Mouse (Mus musculus) neural tube, embryonic 12.5 days (tissue): ENCODE measurements at regions not wholly inside any gene's neighbourhood (a gene's known extent, or its start where the extent isn't known, plus 50 kb on each side); places are given as distances from the start of the nearest gene placed in this dataset.

ENCODE experiments used
- ATAC-seq: fragments of 200-750 bp; cut with Nextera tagmentation; 2 replicates; pipeline ENCODE4 v1.8.0; 2017; ENCODE audit warnings: low read depth, mild to moderate bottlenecking, moderate TSS enrichment, moderate library complexity; ENCODE audit not compliant: low FRiP score
- H3K27ac ChIP-seq: fragments of 300-500 bp; sonication (generic); 2 replicates; pipeline ENCODE4 v1.5.1; 2016
- H3K27me3 ChIP-seq: fragments of 300-500 bp; sonication (generic); replicated peaks from 2 replicates; pipeline ENCODE4 v1.6.1; 2016; ENCODE audit warnings: mild to moderate bottlenecking
- H3K36me3 ChIP-seq: fragments of 300-500 bp; sonication (generic); 2 replicates; pipeline ENCODE4 v1.6.1; 2016; ENCODE audit warnings: mild to moderate bottlenecking
- H3K4me1 ChIP-seq: fragments of 300-500 bp; sonication (generic); 2 replicates; pipeline ENCODE4 v1.6.1; 2016
- H3K4me2 ChIP-seq: fragments of 300-500 bp; sonication (generic); replicated peaks from 2 replicates; pipeline ENCODE4 v1.6.1; 2016; ENCODE audit warnings: mild to moderate bottlenecking
- H3K4me3 ChIP-seq: fragments of 300-500 bp; sonication (generic); 2 replicates; pipeline ENCODE4 v1.5.1; 2016
- H3K9ac ChIP-seq: fragments of 300-500 bp; sonication (generic); 2 replicates; pipeline ENCODE4 v1.6.1; 2016; ENCODE audit warnings: mild to moderate bottlenecking
- H3K9me3 ChIP-seq: fragments of 300-500 bp; sonication (generic); 2 replicates; pipeline ENCODE4 v1.6.1; 2016; ENCODE audit warnings: mild to moderate bottlenecking
- WGBS: fragments of 180-500 bp; shearing (Covaris S2); methylation state at CpG from one replicate; pipeline ENCODE4 v1.1.7; 2016; 5-methylcytosine and 5-hydroxymethylcytosine counted together

DNA sequence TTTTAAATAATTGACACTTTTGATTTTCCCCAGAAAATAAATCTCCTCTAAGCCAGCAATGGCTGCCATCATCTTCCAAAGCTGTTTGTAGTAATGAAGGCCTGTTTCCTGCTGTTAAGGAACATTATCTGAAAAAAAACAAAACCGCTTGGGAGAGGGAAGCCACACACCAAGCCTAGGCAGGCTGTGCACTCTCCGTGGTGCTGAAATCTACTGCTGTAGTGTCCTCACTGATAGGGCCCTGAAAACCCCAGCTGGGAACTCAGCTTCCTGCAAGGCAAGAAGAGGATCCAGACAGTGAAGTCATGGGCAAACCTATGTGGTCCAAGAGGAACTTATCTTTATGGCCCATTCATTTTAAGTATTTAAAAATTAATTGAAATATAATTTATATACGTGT, 590.2 kb upstream of the Tmem132c start:
- Histone ChIP-seq H3K9ac (no peak overlapping the region), H3K27ac (no peak overlapping the region), H3K4me2 (no peak overlapping the region), H3K4me3 (no peak overlapping the region), H3K36me3 (no peaks in the 10 kb centered on the region), H3K27me3 (no peaks in the 10 kb centered on the region), H3K4me1 (no peaks in the 10 kb centered on the region), H3K9me3 (no peaks in the 10 kb centered on the region)
- no peak for ATAC-seq
- WGBS: 19% methylated on average over 3 of the region's 3 CpGs

DNA sequence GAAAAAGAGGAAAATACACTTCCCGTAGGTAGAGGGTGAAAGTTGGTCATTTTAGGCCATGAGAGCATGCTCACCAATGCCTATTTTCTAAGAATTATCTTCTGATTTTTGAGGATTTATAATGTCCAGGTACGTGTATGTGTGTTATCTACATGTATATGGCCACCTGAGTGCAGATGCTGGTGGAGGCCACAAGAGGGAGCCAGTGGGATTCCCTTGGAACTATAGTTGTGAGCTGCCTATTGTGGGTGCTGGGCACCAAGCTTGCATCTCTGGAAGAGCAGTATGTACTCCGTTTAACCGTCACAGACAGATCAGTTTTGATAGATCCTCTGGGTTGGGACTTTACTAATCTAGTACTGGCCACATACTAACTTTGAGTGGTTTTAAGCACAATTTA, 579.0 kb upstream of the Tmem132c start:
- ATAC-seq: no peak
- H3K9me3 ChIP-seq: no peaks in the 10 kb centered on the region
- H3K4me3 ChIP-seq: no peak overlapping the region
- no peak overlapping the region for H3K9ac ChIP-seq
- H3K4me2 ChIP-seq: no peak overlapping the region
- no peaks in the 10 kb centered on the region for H3K4me1 ChIP-seq
- no peaks in the 10 kb centered on the region for H3K27me3 ChIP-seq
- WGBS: 88% methylated on average over 4 of the region's 4 CpGs
- no peak overlapping the region for H3K27ac ChIP-seq
- H3K36me3 ChIP-seq: no peaks in the 10 kb centered on the region

- Histone ChIP-seq H3K27me3 (no peaks in the 10 kb centered on the region), H3K9ac (no peak overlapping the region), H3K4me3 (no peak overlapping the region), H3K27ac (no peak overlapping the region), H3K4me1 (no peaks in the 10 kb centered on the region), H3K36me3 (no peaks in the 10 kb centered on the region), H3K4me2 (no peak overlapping the region), H3K9me3 (no peaks in the 10 kb centered on the region)
- no peak for ATAC-seq
- 62% methylated on average over 1 of the region's 1 CpGs for WGBS
Measured at GRCm38 (mm10) chr5:126671156-126671555, 570.5 kb upstream of the Tmem132c start.

- no peak for ATAC-seq
- H3K9ac ChIP-seq: no peak overlapping the region
Measured at GRCm38 (mm10) chr5:126680262-126680661, 561.3 kb upstream of the Tmem132c start.

GRCm38 (mm10) chr5:126699314-126699713, 542.3 kb upstream of the Tmem132c start:
- Histone ChIP-seq H3K27me3 (no peaks in the 10 kb centered on the region), H3K9ac (no peak overlapping the region), H3K9me3 (no peaks in the 10 kb centered on the region), H3K4me2 (no peak overlapping the region), H3K4me3 (no peak overlapping the region), H3K27ac (no peak overlapping the region), H3K4me1 (0 out of 2 replicates have a peak, but pooled peaks cover 3% of the 10 kb centered on the region), H3K36me3 (no peaks in the 10 kb centered on the region)
- no peak for ATAC-seq
- WGBS: 52% methylated on average over 4 of the region's 4 CpGs

More at GRCm38 (mm10) chr5:126680262-126680661, 561.3 kb upstream of the Tmem132c start:
- Histone ChIP-seq H3K4me3 (no peak overlapping the region), H3K9me3 (no peaks in the 10 kb centered on the region), H3K4me1 (no peaks in the 10 kb centered on the region), H3K4me2 (no peak overlapping the region), H3K27me3 (no peaks in the 10 kb centered on the region), H3K36me3 (no peaks in the 10 kb centered on the region), H3K27ac (no peak overlapping the region)
- WGBS: 78% methylated on average over 6 of the region's 6 CpGs

GRCm38 (mm10) chr5:126703516-126704282, 537.9 kb upstream of the Tmem132c start:
- Histone ChIP-seq H3K4me3 (no peak overlapping the region), H3K9ac (no peak overlapping the region), H3K27me3 (no peaks in the 10 kb centered on the region), H3K9me3 (no peaks in the 10 kb centered on the region), H3K4me1 (0 out of 2 replicates have a peak, but pooled peaks cover 3% of the 10 kb centered on the region), H3K36me3 (no peaks in the 10 kb centered on the region), H3K27ac (no peak overlapping the region), H3K4me2 (no peak overlapping the region)
- 52% methylated on average over 8 of the region's 8 CpGs for WGBS
- ATAC-seq: peak; percentile 77

DNA sequence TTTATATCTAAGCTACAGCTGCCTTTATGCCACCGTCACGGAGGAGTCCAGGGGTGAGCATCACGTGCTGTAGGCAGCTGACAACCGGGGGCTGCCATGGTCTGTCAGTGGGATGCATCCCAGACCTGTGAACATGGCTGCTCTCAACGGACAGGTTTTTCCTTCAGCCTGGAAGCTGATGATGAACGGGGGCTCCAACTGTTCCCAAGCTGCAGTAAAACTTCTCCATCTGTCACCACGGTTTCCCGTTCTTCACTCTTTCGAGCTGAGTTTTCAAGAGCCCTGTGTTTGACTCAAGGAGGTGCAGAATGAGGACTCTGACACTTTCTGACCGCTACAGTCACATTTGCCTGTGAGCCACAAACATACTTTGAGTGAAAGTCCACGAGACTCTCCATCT, 535.7 kb upstream of the Tmem132c start:
- Histone ChIP-seq H3K4me1 (0 out of 2 replicates have a peak, but pooled peaks cover 3% of the 10 kb centered on the region), H3K27me3 (no peaks in the 10 kb centered on the region), H3K9ac (no peak overlapping the region), H3K4me2 (no peak overlapping the region), H3K36me3 (no peaks in the 10 kb centered on the region), H3K27ac (no peak overlapping the region), H3K4me3 (no peak overlapping the region), H3K9me3 (no peaks in the 10 kb centered on the region)
- ATAC-seq: no peak
- WGBS: 68% methylated on average over 11 of the region's 11 CpGs

DNA sequence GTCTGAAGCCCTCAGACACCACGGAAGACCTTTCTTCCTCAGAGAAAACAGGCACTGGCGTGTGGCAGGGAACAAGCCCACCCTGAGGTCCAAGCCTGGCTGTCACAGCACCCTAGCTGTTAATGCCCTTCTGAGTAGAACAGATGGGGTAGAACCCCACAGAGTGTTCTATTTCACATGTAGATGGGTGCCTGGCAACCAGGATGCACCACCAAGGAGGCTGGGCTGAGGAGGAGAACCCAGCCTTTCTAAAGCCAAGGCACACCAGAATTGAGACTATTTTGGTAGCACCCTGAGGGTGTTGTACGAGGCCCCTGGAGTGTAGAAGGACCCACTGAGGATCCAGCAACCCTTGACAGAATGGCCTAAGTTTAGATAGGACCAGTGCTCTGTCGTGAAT, 534.9 kb upstream of the Tmem132c start:
- Histone ChIP-seq H3K36me3 (no peaks in the 10 kb centered on the region), H3K9me3 (no peaks in the 10 kb centered on the region), H3K27me3 (no peaks in the 10 kb centered on the region), H3K9ac (no peak overlapping the region), H3K4me3 (no peak overlapping the region), H3K27ac (no peak overlapping the region), H3K4me1 (0 out of 2 replicates have a peak, but pooled peaks cover 3% of the 10 kb centered on the region), H3K4me2 (no peak overlapping the region)
- WGBS: 80% methylated on average over 4 of the region's 4 CpGs
- no peak for ATAC-seq

DNA sequence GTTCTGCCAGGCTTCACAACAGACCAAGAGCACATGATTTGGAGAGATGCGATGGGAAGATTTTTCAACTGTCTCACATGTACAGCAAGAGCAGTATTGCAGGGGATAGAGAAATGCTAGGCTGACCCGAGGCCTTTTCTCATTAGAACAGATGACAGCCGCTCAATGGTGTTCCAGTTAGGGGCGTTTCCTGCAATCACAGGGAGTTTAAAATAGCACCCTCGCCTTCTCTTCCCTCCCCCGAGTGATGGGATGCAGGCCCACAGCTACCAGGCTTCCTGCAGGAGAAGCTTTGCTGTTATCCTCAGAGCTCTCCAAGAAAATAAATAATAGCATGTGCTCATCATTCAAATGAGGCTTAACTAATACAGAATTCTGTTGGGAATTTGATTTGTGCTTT, 526.9 kb upstream of the Tmem132c start:
- 47% methylated on average over 6 of the region's 6 CpGs for WGBS

DNA sequence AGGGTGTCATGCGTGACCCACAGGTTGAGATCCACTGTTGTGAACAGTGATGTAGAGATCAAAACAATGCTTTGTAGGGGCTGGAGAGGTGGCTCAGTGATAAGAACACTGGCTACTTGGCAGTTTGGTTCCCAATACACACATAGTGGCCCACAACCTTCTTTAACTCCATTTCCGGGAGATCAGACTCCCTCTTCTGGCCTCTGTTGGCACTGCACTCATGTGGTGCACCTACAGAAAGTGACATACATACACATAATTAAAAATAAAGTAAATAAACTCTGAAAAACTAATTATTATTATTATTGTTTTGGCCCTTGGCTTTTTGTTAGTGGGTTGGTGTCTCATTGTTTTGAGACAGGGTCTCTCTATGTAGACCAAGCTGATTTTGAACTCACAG, 523.2 kb upstream of the Tmem132c start:
- Histone ChIP-seq H3K27me3 (no peaks in the 10 kb centered on the region), H3K4me2 (no peak overlapping the region), H3K9ac (no peak overlapping the region), H3K4me3 (no peak overlapping the region), H3K27ac (no peak overlapping the region), H3K36me3 (no peaks in the 10 kb centered on the region), H3K9me3 (no peaks in the 10 kb centered on the region), H3K4me1 (no peaks in the 10 kb centered on the region)
- no peak for ATAC-seq
- 92% methylated on average over 2 of the region's 2 CpGs for WGBS

More for the DNA sequence above, 526.9 kb upstream of the Tmem132c start:
- Histone ChIP-seq H3K4me2 (no peak overlapping the region), H3K4me1 (no peaks in the 10 kb centered on the region), H3K27me3 (no peaks in the 10 kb centered on the region), H3K4me3 (no peak overlapping the region), H3K27ac (no peak overlapping the region), H3K36me3 (no peaks in the 10 kb centered on the region), H3K9ac (no peak overlapping the region), H3K9me3 (no peaks in the 10 kb centered on the region)
- ATAC-seq: no peak

DNA sequence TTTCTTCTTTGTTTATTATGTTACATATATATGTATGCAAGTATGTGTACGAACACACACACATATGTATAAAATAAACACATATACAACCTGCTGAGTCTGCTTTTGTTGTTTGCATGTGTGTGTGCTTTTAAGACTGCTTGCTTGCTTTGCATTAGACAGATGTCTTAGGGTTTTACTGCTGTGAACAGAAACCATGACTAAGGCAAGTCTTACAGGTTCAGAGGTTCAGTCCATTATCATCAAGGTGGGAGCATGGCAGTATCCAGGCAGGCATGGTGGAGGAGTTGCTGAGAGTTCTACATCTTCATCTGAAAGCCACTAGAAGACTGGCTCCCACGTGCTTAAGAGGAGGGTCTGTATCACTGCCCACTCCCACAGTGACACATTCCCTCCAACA, 520.3 kb upstream of the Tmem132c start:
- H3K27me3 ChIP-seq: no peaks in the 10 kb centered on the region
- no peak for ATAC-seq
- H3K4me2 ChIP-seq: no peak overlapping the region
- H3K27ac ChIP-seq: no peak overlapping the region
- H3K36me3 ChIP-seq: no peaks in the 10 kb centered on the region
- H3K4me1 ChIP-seq: no peaks in the 10 kb centered on the region
- H3K9ac ChIP-seq: no peak overlapping the region
- no peak overlapping the region for H3K4me3 ChIP-seq
- 91% methylated on average over 2 of the region's 2 CpGs for WGBS
- H3K9me3 ChIP-seq: no peaks in the 10 kb centered on the region

DNA sequence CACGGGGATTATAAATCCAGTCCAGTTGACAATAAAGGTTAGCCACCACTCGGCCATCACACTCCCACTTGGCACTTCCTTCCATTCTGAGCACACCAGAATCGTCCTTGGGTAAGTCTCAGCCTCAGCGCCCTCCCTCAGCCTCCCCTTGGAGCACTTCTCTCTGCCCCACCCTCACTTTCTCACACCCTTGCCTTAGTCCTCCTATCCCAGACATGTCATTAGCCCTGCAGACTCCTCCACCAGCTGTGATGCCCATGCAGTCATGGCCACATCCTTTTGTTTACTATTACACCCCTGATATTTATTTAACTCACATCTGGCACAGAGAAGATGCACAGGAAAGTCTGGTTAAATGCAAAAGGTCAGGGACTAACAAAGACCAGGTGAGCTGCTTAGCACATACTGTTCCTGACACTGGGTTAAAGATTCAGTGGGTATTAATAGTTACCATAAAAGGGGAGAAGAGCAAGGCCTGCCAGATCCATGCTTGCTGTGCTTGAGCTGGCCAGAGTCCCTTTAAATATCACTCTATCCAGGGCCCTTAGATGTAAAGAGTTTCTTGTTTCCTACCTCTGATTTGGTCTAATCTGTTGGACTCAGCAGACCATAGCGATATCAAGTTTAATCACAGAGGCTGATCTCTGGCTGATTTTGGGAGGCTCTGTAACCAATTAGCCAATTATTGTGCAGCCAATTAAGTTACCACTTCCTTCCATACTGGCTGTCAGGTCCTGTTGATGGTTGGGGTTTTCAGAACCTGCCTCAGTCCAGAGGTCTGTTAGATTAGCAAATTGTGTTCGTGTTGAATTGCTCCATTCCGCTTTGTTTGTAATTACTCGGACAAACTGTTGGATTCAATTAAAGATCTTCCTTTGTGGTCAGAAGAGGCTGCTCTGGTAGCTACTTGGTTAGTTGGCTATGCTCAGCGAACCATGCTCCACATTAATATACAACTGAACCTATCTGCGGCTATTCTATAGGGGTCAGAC, 518.0 kb upstream of the Tmem132c start:
- H3K4me2 ChIP-seq: no peak overlapping the region
- H3K4me1 ChIP-seq: no peaks in the 10 kb centered on the region
- no peaks in the 10 kb centered on the region for H3K36me3 ChIP-seq
- WGBS: 73% methylated on average over 10 of the region's 10 CpGs
- H3K27ac ChIP-seq: no peak overlapping the region
- H3K27me3 ChIP-seq: no peaks in the 10 kb centered on the region
- no peaks in the 10 kb centered on the region for H3K9me3 ChIP-seq
- H3K9ac ChIP-seq: no peak overlapping the region
- H3K4me3 ChIP-seq: no peak overlapping the region
- no peak for ATAC-seq
